Mouse (Mus musculus) cerebellum, adult 18-20 months (tissue): ENCODE results near the gene Rcan2.
A peak's percentile ranks its signal among the peaks of the same experiment; 100 is the strongest.

ENCODE experiments used
- DNase-seq, 2 experiments: peaks; one replicate each; pipeline ENCODE4 v3.0.0; 2021

Rcan2 gene

GRCm38 (mm10) chr17:44078631-44079350 is 277.6 kb downstream of the Rcan2 start, which contains the start of gene Enpp5:
Gene Enpp5 (plus strand): TSS chr17:44078813.
- peak; percentile 91 to 97 for DNase-seq

- DNase-seq: no peak
Measured at GRCm38 (mm10) chr17:44083156-44083555, 282.0 kb downstream of the Rcan2 start.

GRCm38 (mm10) chr17:44088226-44088625 is 287.1 kb downstream of the Rcan2 start:
- DNase-seq: no peak
